Mouse (Mus musculus) ES-Bruce4 (cell line): ENCODE measurements around the gene Rchy1.

Experiments
- CTCF ChIP-seq: IDR thresholded peaks from one replicate; pipeline ENCODE4 v1.8.1; 2011; ENCODE audit warnings: low read depth, low read length
- EP300 ChIP-seq: IDR thresholded peaks from 2 replicates; pipeline ENCODE4 v1.6.1; 2011; ENCODE audit warnings: low read depth, low read length; ENCODE audit not compliant: insufficient read depth
- POLR2A ChIP-seq: IDR thresholded peaks from one replicate; pipeline ENCODE4 v1.8.1; 2011; ENCODE audit warnings: low read length; ENCODE audit not compliant: insufficient read depth

- no peak for TF ChIP-seq CTCF
- TF ChIP-seq POLR2A = no peak
- TF ChIP-seq EP300 = no peak
These were observed 28.5 kb upstream of the Rchy1 start for GRCm38 (mm10) chr5:91991191-91991937.
